Mouse (Mus musculus) liver, embryonic 11.5 days (tissue): ENCODE results near the gene Samd7. TPM values are rescaled to one million over a fixed set of nuclear protein-coding genes. Genes with fewer than 3 reads are reported as not detected.
A peak's percentile ranks its signal among the peaks of the same experiment; 100 is the strongest.

Experiments
- ATAC-seq: fragments of 200-750 bp; cut with Nextera tagmentation; replicated peaks from 2 replicates; pipeline ENCODE4 v1.8.0; 2017; ENCODE audit warnings: moderate number of reproducible peaks, mild to moderate bottlenecking, moderate TSS enrichment, moderate library complexity; ENCODE audit not compliant: low FRiP score
- DNase-seq: peaks from one replicate; pipeline ENCODE4 v3.0.0-alpha.2; 2017; ENCODE audit warnings: low spot score
- H3K27ac ChIP-seq: fragments of 300-500 bp; sonication (generic); 2 replicates; pipeline ENCODE4 v1.5.1; 2014; ENCODE audit warnings: mild to moderate bottlenecking, low read depth, low read length, control low read depth
- H3K27me3 ChIP-seq: fragments of 300-500 bp; sonication (generic); replicated peaks from 2 replicates; pipeline ENCODE4 v1.6.1; 2014; ENCODE audit warnings: low read length, mixed read lengths; ENCODE audit not compliant: control insufficient read depth, insufficient read depth
- H3K36me3 ChIP-seq: fragments of 300-500 bp; sonication (generic); 2 replicates; pipeline ENCODE4 v1.6.1; 2014; ENCODE audit warnings: mild to moderate bottlenecking, low read length, moderate library complexity, mixed read lengths; ENCODE audit not compliant: control insufficient read depth, insufficient read depth
- H3K4me1 ChIP-seq: fragments of 300-500 bp; sonication (generic); replicated peaks from 2 replicates; pipeline ENCODE4 v1.6.1; 2014; ENCODE audit warnings: low read length, mixed read lengths; ENCODE audit not compliant: control insufficient read depth, insufficient read depth
- H3K4me2 ChIP-seq: fragments of 300-500 bp; sonication (generic); 2 replicates; pipeline ENCODE4 v1.6.1; 2014; ENCODE audit warnings: mild to moderate bottlenecking, control low read depth, moderate library complexity
- H3K4me3 ChIP-seq: fragments of 300-500 bp; sonication (generic); 2 replicates; pipeline ENCODE4 v1.5.1; 2014; ENCODE audit warnings: low read depth, low read length, control low read depth
- H3K9ac ChIP-seq: fragments of 300-500 bp; sonication (generic); 2 replicates; pipeline ENCODE4 v1.6.1; 2014; ENCODE audit warnings: low read depth, low read length, control low read depth
- H3K9me3 ChIP-seq: fragments of 300-500 bp; sonication (generic); 2 replicates; pipeline ENCODE4 v1.6.1; 2016; ENCODE audit warnings: low read length, inconsistent platforms, mixed read lengths; ENCODE audit not compliant: control insufficient read depth
- WGBS: fragments of 180-500 bp; shearing (Covaris S2); extraction: QIAGEN DNeasy Blood & Tissue Kit; methylation state at CpG from one replicate; pipeline ENCODE4 v1.1.7; 2014; 5-methylcytosine and 5-hydroxymethylcytosine counted together
- polyA plus RNA-seq: library from polyadenylated mRNA; unstranded; fragments of >200 nt; fragmentation: Nextera tagmentation; extraction: Ambion mirVana; gene quantifications from 2 replicates; pipeline ENCODE4 v1.2.1, GENCODE M21; 2014

Gene Samd7
- polyA plus RNA-seq, 1 experiment from 2014 or later: not detected

DNA sequence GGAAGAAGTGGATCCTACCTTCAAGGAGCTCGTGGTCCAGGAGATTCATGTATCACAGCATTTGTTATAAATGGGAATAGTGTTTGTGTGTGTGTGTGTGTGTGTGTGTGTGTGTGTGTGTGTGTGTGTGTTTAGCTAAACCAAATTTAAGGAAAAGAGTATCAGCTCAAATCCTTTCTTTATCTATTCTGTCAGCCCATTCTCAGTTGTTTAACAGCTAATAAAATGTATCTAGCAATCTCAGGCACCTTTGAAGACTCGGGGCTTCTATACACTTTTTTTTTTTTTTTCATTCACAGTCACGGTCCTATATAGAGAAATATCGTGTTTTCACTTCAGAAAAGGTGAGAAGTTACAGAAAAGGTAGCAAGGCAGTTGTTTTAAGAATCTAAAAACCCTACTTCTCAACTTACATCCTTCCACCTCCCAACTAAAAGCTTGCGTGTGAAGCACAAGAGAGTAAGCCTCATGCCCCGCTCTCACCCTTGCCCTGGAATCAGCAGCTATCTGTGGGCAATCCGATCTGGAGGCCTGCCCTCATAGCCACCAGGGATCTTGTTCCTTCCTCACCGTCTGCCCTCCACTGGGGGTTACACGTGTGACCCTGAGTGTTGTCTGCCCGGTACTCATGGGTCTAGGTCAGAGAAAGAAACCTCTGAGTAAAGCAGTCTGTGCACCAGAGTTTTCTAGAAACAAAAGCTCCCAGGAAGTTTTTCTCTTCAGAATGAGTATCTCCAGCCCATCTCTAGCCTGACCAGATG, 23.8 kb downstream of the Samd7 start:
- DNase-seq (no peak), ATAC-seq (no peak)
- Histone ChIP-seq H3K4me3 (no peak overlapping the region), H3K9ac (no peak overlapping the region), H3K9me3 (no peaks in the 10 kb centered on the region), H3K36me3 (no peaks in the 10 kb centered on the region), H3K4me1 (peaks cover 13% of the 10 kb centered on the region), H3K4me2 (no peak overlapping the region), H3K27ac (no peak overlapping the region), H3K27me3 (no peaks in the 10 kb centered on the region)
- WGBS: 64% methylated on average over 10 of the region's 10 CpGs

DNA sequence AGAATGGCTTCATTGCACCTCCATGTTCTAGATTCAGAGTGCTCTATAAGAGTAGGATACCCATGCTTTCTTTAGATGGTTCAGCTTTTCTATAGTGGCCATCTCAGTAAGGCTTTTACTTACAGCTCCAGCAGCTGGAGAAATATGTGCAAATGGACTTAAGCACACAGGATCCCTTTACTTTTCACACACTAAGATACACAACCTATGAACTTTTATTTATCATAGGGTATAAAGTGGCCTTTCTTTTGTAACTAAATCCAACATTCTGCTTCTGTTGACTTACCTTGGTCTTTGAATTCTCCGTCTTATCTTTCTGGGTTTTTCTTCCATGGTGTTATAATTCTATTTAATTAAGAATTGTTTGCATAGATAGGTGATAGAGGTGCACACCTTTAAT, 25.5 kb downstream of the Samd7 start:
- H3K27ac ChIP-seq: no peak overlapping the region
- no peak overlapping the region for H3K4me2 ChIP-seq
- WGBS: 88% methylated on average over 1 of the region's 1 CpGs
- no peak overlapping the region for H3K9ac ChIP-seq
- no peak overlapping the region for H3K4me3 ChIP-seq
- no peaks in the 10 kb centered on the region for H3K36me3 ChIP-seq
- peaks cover 1% of the 10 kb centered on the region for H3K4me1 ChIP-seq
- ATAC-seq: no peak
- H3K9me3 ChIP-seq: no peaks in the 10 kb centered on the region
- H3K27me3 ChIP-seq: no peaks in the 10 kb centered on the region
- no peak for DNase-seq

DNA sequence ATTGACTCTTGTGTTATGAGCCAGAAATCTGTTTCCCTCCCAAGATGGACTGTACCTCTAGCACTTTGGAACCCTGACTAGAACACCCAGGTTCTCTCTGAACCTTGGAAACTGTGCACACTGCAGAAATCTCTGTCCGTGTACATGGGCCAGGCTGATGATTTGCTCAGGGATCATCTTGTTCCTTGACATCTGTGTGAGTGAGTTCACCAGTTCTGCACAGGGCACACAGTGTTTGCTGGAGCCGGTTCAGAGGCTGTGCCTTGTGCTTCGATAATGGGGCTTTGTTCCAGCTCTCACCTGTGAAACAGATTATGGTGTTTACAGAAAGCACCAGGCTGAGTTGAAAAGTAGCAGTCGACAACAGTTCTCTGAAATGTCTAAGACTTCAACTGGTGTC, 26.5 kb downstream of the Samd7 start:
- Histone ChIP-seq H3K4me3 (no peak overlapping the region), H3K4me2 (no peak overlapping the region), H3K4me1 (no peaks in the 10 kb centered on the region), H3K27ac (no peak overlapping the region), H3K9me3 (no peaks in the 10 kb centered on the region), H3K36me3 (no peaks in the 10 kb centered on the region), H3K27me3 (no peaks in the 10 kb centered on the region), H3K9ac (no peak overlapping the region)
- DNase-seq (no peak), ATAC-seq (no peak)
- 73% methylated on average over 4 of the region's 4 CpGs for WGBS

DNA sequence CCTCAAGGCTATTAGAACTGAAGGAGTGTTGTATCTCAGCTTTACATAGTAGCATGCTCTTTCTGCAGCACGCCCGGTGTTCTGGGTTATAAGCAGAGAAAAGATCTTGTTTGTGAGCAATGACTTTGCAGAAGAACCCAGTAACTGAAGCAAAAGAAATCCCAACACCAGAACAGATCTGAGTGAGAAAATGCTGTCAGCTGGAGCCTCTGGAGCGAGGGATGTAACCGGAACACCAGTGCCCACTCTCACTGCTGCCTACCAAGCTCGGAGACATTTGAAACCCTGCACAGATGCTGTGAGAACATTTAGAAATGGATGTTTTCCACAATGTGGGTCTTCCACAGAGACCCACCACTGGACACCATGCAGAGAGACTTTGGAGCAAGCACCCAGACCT, 28.6 kb downstream of the Samd7 start:
- 89% methylated on average over 5 of the region's 5 CpGs for WGBS
- ATAC-seq: no peak

DNA sequence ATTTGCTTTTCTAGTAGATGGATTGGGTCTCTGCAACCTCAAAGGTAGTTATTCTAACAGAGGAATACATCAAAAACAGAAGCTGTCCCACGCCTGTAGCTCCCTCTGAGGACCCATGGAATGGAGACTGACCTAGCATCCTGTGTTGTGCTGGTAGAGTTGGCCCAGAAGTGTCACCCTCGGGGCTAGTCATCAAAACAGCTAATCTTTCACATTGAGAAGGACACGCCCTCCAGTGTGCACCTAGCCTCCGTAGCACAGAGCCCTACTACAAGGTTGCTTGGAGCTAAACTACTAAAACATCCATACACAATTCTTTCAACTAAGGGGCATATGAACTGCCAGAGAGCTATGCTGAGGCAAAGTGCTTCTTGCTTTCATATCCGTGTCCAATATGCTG, 31.9 kb downstream of the Samd7 start:
- Histone ChIP-seq H3K9me3 (no peaks in the 10 kb centered on the region), H3K27ac (no peak overlapping the region), H3K36me3 (no peaks in the 10 kb centered on the region), H3K27me3 (no peaks in the 10 kb centered on the region), H3K4me1 (no peaks in the 10 kb centered on the region), H3K4me3 (no peak overlapping the region), H3K4me2 (no peak overlapping the region), H3K9ac (no peak overlapping the region)
- ATAC-seq: 0 out of 2 replicates have a peak, but pooled peaks have one; percentile 41
- WGBS: 59% methylated on average over 5 of the region's 5 CpGs
- no peak for DNase-seq

More for the DNA sequence above, 28.6 kb downstream of the Samd7 start:
- H3K9me3 ChIP-seq: no peaks in the 10 kb centered on the region
- no peak overlapping the region for H3K27ac ChIP-seq
- H3K9ac ChIP-seq: no peak overlapping the region
- no peaks in the 10 kb centered on the region for H3K4me1 ChIP-seq
- H3K36me3 ChIP-seq: no peaks in the 10 kb centered on the region
- H3K4me3 ChIP-seq: no peak overlapping the region
- H3K27me3 ChIP-seq: no peaks in the 10 kb centered on the region
- no peak overlapping the region for H3K4me2 ChIP-seq
- no peak for DNase-seq

DNA sequence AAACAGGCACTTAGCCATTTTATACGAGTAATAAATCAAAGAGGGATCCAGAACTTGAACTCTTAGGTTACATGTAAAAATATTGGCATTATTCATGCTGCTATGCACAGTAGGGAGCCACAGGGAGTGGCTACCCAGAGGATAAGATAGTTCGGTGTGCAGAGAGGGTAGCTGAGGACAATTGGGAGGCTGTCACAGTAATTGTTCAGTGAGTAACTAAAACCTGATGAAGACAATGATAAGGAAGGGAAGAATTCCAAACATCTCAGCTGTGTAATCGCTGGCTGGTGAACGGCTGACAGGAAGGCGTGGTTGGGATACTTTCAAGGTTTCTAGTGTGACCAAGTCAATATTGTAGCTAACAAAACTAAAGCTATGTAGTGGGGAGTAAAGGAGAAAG, 42.4 kb downstream of the Samd7 start:
- DNase-seq (no peak), ATAC-seq (no peak)
- H3K4me1 ChIP-seq: no peaks in the 10 kb centered on the region
- no peak overlapping the region for H3K4me2 ChIP-seq
- 33% methylated on average over 5 of the region's 5 CpGs for WGBS
- H3K9me3 ChIP-seq: no peaks in the 10 kb centered on the region
- no peak overlapping the region for H3K9ac ChIP-seq
- H3K36me3 ChIP-seq: no peaks in the 10 kb centered on the region
- H3K27me3 ChIP-seq: no peaks in the 10 kb centered on the region
- H3K27ac ChIP-seq: no peak overlapping the region
- no peak overlapping the region for H3K4me3 ChIP-seq

DNA sequence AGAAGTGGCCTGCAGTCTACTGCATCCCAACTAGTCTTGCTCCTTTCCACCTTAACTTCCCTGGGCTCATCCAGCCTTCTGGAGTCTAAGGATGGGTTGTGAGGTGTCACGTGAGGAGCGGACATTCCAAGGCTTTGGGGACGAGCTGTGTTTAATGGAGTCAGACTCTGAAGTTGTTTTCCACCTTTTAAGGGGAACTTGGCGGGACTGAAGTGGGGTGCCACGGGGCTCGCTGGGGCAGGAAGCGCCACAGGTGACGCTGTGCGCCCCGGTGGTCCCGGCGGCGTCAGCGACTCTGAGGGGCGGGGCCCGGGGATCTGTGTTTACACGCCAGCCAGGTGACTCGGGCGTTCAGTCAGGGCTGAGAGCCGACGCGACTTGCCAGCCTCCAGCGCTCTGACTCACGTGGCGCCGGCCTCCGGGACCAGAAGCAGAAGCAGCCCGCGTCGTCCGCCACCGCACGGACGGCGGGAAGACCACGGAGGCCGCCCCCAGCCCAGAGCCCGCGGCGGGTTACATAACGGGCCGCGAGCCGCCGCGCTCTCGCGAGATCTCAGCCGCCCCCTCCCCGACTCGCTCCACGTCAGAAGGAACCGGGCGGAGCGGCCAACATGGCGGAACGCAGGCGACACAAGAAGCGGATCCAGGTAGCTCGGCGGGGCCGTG, 46.8 kb downstream of the Samd7 start, which contains the start of gene Sec62:
Gene Sec62 (plus strand): TSS at position 139 of the 666 bp plus-strand sequence.
- under 1% methylated on average over 62 of the region's 62 CpGs for WGBS
- H3K4me3 ChIP-seq: peak within 1 kb of the TSS; percentile 98
- H3K4me1 ChIP-seq: no peaks in the 10 kb centered on the region; the same call in 1 of the 2 replicates
- H3K9ac ChIP-seq: peak within 1 kb of the TSS; percentile 97
- no peaks in the 10 kb centered on the region for H3K9me3 ChIP-seq
- DNase-seq: peak; percentile 94
- H3K27me3 ChIP-seq: no peaks in the 10 kb centered on the region
- peak; percentile 94 for ATAC-seq
- peak within 1 kb of the TSS; percentile 92 for H3K27ac ChIP-seq
- H3K36me3 ChIP-seq: no peaks in the 10 kb centered on the region
- peak within 1 kb of the TSS; percentile 71 for H3K4me2 ChIP-seq

DNA sequence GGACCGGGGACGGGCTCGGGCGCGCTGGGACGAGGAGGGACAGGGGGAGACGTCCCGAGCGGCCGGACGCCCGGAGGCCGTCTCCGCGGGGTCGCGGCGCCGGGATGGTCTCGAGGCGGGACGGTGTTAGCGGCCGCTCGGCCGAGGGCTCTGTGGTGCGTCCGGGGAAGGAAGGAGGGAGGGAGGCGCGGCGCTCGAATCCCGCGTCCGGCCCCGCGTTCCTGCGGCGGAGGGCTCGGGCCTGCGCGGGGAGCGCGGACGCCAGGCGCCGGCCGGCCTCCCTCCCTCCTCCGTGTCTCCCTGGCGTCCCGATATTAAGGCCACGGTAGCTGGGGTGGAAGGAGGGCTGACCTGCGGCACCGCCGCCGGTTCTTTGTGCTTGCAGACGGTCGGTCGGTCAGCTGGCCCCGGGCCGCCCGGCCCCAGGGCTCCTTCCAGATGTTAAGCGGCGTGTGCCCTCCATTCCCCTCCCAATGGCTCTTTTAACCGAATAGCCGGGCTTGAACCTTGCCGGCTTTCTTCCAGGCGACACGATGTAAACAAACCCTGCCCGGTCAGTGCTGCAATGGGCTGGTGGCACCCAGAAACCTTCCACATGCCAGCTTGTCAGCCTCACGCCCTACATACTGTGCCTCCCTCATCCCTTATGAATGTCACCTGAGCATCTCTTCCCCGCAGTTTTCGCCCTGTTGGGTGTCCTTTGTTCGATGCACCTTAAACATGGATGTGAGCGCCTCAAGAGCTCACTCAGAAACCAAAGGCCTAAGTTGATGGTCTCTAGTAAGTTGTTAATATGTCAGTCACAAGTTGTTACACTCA, 47.5 kb downstream of the Samd7 start:
- H3K27ac ChIP-seq: peak overlapping the region; percentile 92
- H3K27me3 ChIP-seq: no peaks in the 10 kb centered on the region
- under 1% methylated on average over 41 of the region's 75 CpGs for WGBS
- peak overlapping the region; percentile 98 for H3K4me3 ChIP-seq
- H3K9me3 ChIP-seq: no peaks in the 10 kb centered on the region
- H3K36me3 ChIP-seq: no peaks in the 10 kb centered on the region
- H3K4me1 ChIP-seq: no peaks in the 10 kb centered on the region; the same call in 1 of the 2 replicates
- peak; percentile 71 for ATAC-seq
- DNase-seq: peak; percentile 65
- H3K9ac ChIP-seq: peak overlapping the region; percentile 97
- H3K4me2 ChIP-seq: peak overlapping the region; percentile 71
